Mouse (Mus musculus): ENCODE results near the gene Bag2.
"Not testable (repeated sequence)": the region's sequence is repeated elsewhere in the genome, so short reads cannot be mapped to it uniquely, and the experiment has no call there.

Bag2 gene

GRCm38 (mm10) chr1:33754965-33755735 lies 2.4 kb downstream of the Bag2 start:
- in situ Hi-C loops (cut with MboI; ENCODE audit: low pct_unique_long_range_greater_than_20kb in 1 of 2, low sequenced_read_pairs in 2 of 2, unreplicated experiment in 1 of 2) = no loop called here

GRCm38 (mm10) chr1:33754089-33754488 lies 3.5 kb downstream of the Bag2 start:
- in situ Hi-C loops (cut with MboI; ENCODE audit: low pct_unique_long_range_greater_than_20kb in 1 of 2, low sequenced_read_pairs in 2 of 2, unreplicated experiment in 1 of 2) = no loop called here

- in situ Hi-C loops (cut with MboI; ENCODE audit: low pct_unique_long_range_greater_than_20kb in 1 of 2, low sequenced_read_pairs in 2 of 2, unreplicated experiment in 1 of 2) = no loop called here
Measured at GRCm38 (mm10) chr1:33751283-33751682, 6.3 kb downstream of the Bag2 start.

GRCm38 (mm10) chr1:33749709-33750108 lies 7.9 kb downstream of the Bag2 start:
- in situ Hi-C loops (cut with MboI; ENCODE audit: low pct_unique_long_range_greater_than_20kb in 1 of 2, low sequenced_read_pairs in 2 of 2, unreplicated experiment in 1 of 2) = not testable (repeated sequence)

- in situ Hi-C loops (cut with MboI; ENCODE audit: low pct_unique_long_range_greater_than_20kb in 1 of 2, low sequenced_read_pairs in 2 of 2, unreplicated experiment in 1 of 2) = no loop called here
Measured at GRCm38 (mm10) chr1:33749109-33749508, 8.5 kb downstream of the Bag2 start.

GRCm38 (mm10) chr1:33745901-33746300 lies 11.7 kb downstream of the Bag2 start:
- in situ Hi-C loops (cut with MboI; ENCODE audit: low pct_unique_long_range_greater_than_20kb in 1 of 2, low sequenced_read_pairs in 2 of 2, unreplicated experiment in 1 of 2) = no loop called here

GRCm38 (mm10) chr1:33744815-33745214 lies 12.8 kb downstream of the Bag2 start:
- in situ Hi-C loops (cut with MboI; ENCODE audit: low pct_unique_long_range_greater_than_20kb in 1 of 2, low sequenced_read_pairs in 2 of 2, unreplicated experiment in 1 of 2) = not testable (repeated sequence)

- in situ Hi-C loops (cut with MboI; ENCODE audit: low pct_unique_long_range_greater_than_20kb in 1 of 2, low sequenced_read_pairs in 2 of 2, unreplicated experiment in 1 of 2) = no loop called here
Measured at GRCm38 (mm10) chr1:33742903-33743302, 14.7 kb downstream of the Bag2 start.

- in situ Hi-C loops (cut with MboI; ENCODE audit: low pct_unique_long_range_greater_than_20kb in 1 of 2, low sequenced_read_pairs in 2 of 2, unreplicated experiment in 1 of 2) = loop anchor here in 1 of 2 experiments (10.0 kb wide), 1 partner anchor 55 kb away; no protein-coding TSS in a partner anchor
Measured at GRCm38 (mm10) chr1:33739302-33739701, 18.3 kb downstream of the Bag2 start.

GRCm38 (mm10) chr1:33738681-33739278 lies 18.8 kb downstream of the Bag2 start:
- in situ Hi-C loops (cut with MboI; ENCODE audit: low pct_unique_long_range_greater_than_20kb in 1 of 2, low sequenced_read_pairs in 2 of 2, unreplicated experiment in 1 of 2) = loop anchor here in 1 of 2 experiments (10.0 kb wide), 1 partner anchor 54 kb away; no protein-coding TSS in a partner anchor

GRCm38 (mm10) chr1:33738281-33738680 lies 19.3 kb downstream of the Bag2 start:
- in situ Hi-C loops (cut with MboI; ENCODE audit: low pct_unique_long_range_greater_than_20kb in 1 of 2, low sequenced_read_pairs in 2 of 2, unreplicated experiment in 1 of 2) = loop anchor here in 1 of 2 experiments (10.0 kb wide), 1 partner anchor 53 kb away; no protein-coding TSS in a partner anchor

- in situ Hi-C loops (cut with MboI; ENCODE audit: low pct_unique_long_range_greater_than_20kb in 1 of 2, low sequenced_read_pairs in 2 of 2, unreplicated experiment in 1 of 2) = loop anchor here in 1 of 2 experiments (10.0 kb wide), 1 partner anchor 49 kb away; no protein-coding TSS in a partner anchor
Measured at GRCm38 (mm10) chr1:33734001-33734685, 23.5 kb downstream of the Bag2 start.

GRCm38 (mm10) chr1:33733044-33733443 lies 24.6 kb downstream of the Bag2 start:
- in situ Hi-C loops (cut with MboI; ENCODE audit: low pct_unique_long_range_greater_than_20kb in 1 of 2, low sequenced_read_pairs in 2 of 2, unreplicated experiment in 1 of 2) = loop anchor here in 1 of 2 experiments (10.0 kb wide), 1 partner anchor 48 kb away; no protein-coding TSS in a partner anchor

GRCm38 (mm10) chr1:33725086-33725485 lies 32.5 kb downstream of the Bag2 start:
- in situ Hi-C loops (cut with MboI; ENCODE audit: low pct_unique_long_range_greater_than_20kb in 1 of 2, low sequenced_read_pairs in 2 of 2, unreplicated experiment in 1 of 2) = no loop called here

- in situ Hi-C loops (cut with MboI; ENCODE audit: low pct_unique_long_range_greater_than_20kb in 1 of 2, low sequenced_read_pairs in 2 of 2, unreplicated experiment in 1 of 2) = loop anchor here in 1 of 2 experiments (5.0 kb wide), 1 partner anchor 37 kb away; no protein-coding TSS in a partner anchor
Measured at GRCm38 (mm10) chr1:33724516-33724915, 33.1 kb downstream of the Bag2 start.

GRCm38 (mm10) chr1:33721020-33721419 lies 36.6 kb downstream of the Bag2 start:
- in situ Hi-C loops (cut with MboI; ENCODE audit: low pct_unique_long_range_greater_than_20kb in 1 of 2, low sequenced_read_pairs in 2 of 2, unreplicated experiment in 1 of 2) = loop anchor here in 1 of 2 experiments (5.0 kb wide), 1 partner anchor 34 kb away; no protein-coding TSS in a partner anchor

- in situ Hi-C loops (cut with MboI; ENCODE audit: low pct_unique_long_range_greater_than_20kb in 1 of 2, low sequenced_read_pairs in 2 of 2, unreplicated experiment in 1 of 2) = loop anchor here in 1 of 2 experiments (5.0 kb wide), 1 partner anchor 33 kb away; no protein-coding TSS in a partner anchor
Measured at GRCm38 (mm10) chr1:33720231-33720630, 37.4 kb downstream of the Bag2 start.

- in situ Hi-C loops (cut with MboI; ENCODE audit: low pct_unique_long_range_greater_than_20kb in 1 of 2, low sequenced_read_pairs in 2 of 2, unreplicated experiment in 1 of 2) = loop anchor here in 1 of 2 experiments (5.0 kb wide), 1 partner anchor 32 kb away; no protein-coding TSS in a partner anchor
Measured at GRCm38 (mm10) chr1:33719733-33720225, 37.8 kb downstream of the Bag2 start, which contains the start of gene Rab23. Rab23 (plus strand) TSS chr1:33719887.
